Mouse (Mus musculus): Measurements from ENCODE around the gene Kdm7a. TPM values are rescaled to one million over a fixed set of nuclear protein-coding genes. Genes with fewer than 3 reads are reported as not detected.

The Kdm7a gene
- 92.4 TPM for polyA plus RNA-seq (2014; fragmentation: Illumina TruSeq; extraction: RNeasy Lipid Tissue Mini Kit (QIAGEN cat#74804))

GRCm38 (mm10) chr6:39206581-39207461 is at the start of gene Kdm7a:
Gene Kdm7a, minus strand, starts transcription at chr6:39206789.

GRCm38 (mm10) chr6:39117584-39118455 is 88.8 kb downstream of the Kdm7a start, which contains the start of gene Parp12:
Gene Parp12, minus strand, starts transcription at chr6:39118349.

Other genes starting within 250 kb of the Kdm7a start
- 38.3 TPM for gene Parp12, start 88.4 kb downstream of the Kdm7a start, polyA plus RNA-seq (2014; fragmentation: Illumina TruSeq; extraction: RNeasy Lipid Tissue Mini Kit (QIAGEN cat#74804))
- 46.1 TPM for gene Slc37a3, start 170.9 kb upstream of the Kdm7a start, polyA plus RNA-seq (2014; fragmentation: Illumina TruSeq; extraction: RNeasy Lipid Tissue Mini Kit (QIAGEN cat#74804))
- gene Rab19, start 174.4 kb upstream of the Kdm7a start, polyA plus RNA-seq (2014; fragmentation: Illumina TruSeq; extraction: RNeasy Lipid Tissue Mini Kit (QIAGEN cat#74804)) = not detected
- 52.5 TPM for gene Mkrn1, start 213.7 kb upstream of the Kdm7a start, polyA plus RNA-seq (2014; fragmentation: Illumina TruSeq; extraction: RNeasy Lipid Tissue Mini Kit (QIAGEN cat#74804))

All from ovary, adult 10 weeks (tissue).